Mouse (Mus musculus): ENCODE results near the gene Masp2.

The Masp2 gene

GRCm38 (mm10) chr4:148602357-148603120 is at the start of gene Masp2:
Gene Masp2, plus strand, starts transcription at chr4:148602554.
- DNase-seq (ENCODE audit: low spot score in 2 of 2), result no peak

GRCm38 (mm10) chr4:148557766-148558165 is 44.6 kb upstream of the Masp2 start:
- no peak for DNase-seq (ENCODE audit: low spot score in 2 of 2)

- DNase-seq (ENCODE audit: low spot score in 2 of 2), result peak; percentile 72 to 85
These were observed 43.9 kb upstream of the Masp2 start, which contains the start of gene Exosc10 for GRCm38 (mm10) chr4:148558297-148559000. Gene Exosc10, plus strand, starts transcription at chr4:148558429.

- no peak for DNase-seq (ENCODE audit: low spot score in 2 of 2)
These were observed 39.7 kb upstream of the Masp2 start for GRCm38 (mm10) chr4:148562676-148563075.

GRCm38 (mm10) chr4:148563595-148563994 is 38.8 kb upstream of the Masp2 start:
- no peak for DNase-seq (ENCODE audit: low spot score in 2 of 2)

GRCm38 (mm10) chr4:148570138-148570537 is 32.2 kb upstream of the Masp2 start:
- no peak for DNase-seq (ENCODE audit: low spot score in 2 of 2)

- no peak for DNase-seq (ENCODE audit: low spot score in 2 of 2)
These were observed 31.6 kb upstream of the Masp2 start for GRCm38 (mm10) chr4:148570693-148571295.

- no peak for DNase-seq (ENCODE audit: low spot score in 2 of 2)
These were observed 29.1 kb upstream of the Masp2 start for GRCm38 (mm10) chr4:148573222-148573621.

GRCm38 (mm10) chr4:148580765-148581164 is 21.6 kb upstream of the Masp2 start:
- DNase-seq (ENCODE audit: low spot score in 2 of 2), result no peak

GRCm38 (mm10) chr4:148581422-148581821 is 20.9 kb upstream of the Masp2 start:
- no peak for DNase-seq (ENCODE audit: low spot score in 2 of 2)

- DNase-seq (ENCODE audit: low spot score in 2 of 2), result no peak
These were observed 19.1 kb upstream of the Masp2 start for GRCm38 (mm10) chr4:148583257-148583656.

- DNase-seq (ENCODE audit: low spot score in 2 of 2), result no peak
These were observed 15.7 kb upstream of the Masp2 start for GRCm38 (mm10) chr4:148586648-148587047.

GRCm38 (mm10) chr4:148588793-148589192 is 13.6 kb upstream of the Masp2 start:
- DNase-seq (ENCODE audit: low spot score in 2 of 2), result no peak

GRCm38 (mm10) chr4:148589565-148589964 is 12.8 kb upstream of the Masp2 start:
- no peak for DNase-seq (ENCODE audit: low spot score in 2 of 2)

GRCm38 (mm10) chr4:148590421-148591170 is 11.8 kb upstream of the Masp2 start:
- DNase-seq (ENCODE audit: low spot score in 2 of 2), result no peak

GRCm38 (mm10) chr4:148591171-148591630 is 11.2 kb upstream of the Masp2 start, which contains the start of gene Srm:
Gene Srm, plus strand, starts transcription at chr4:148591503.
- peak; percentile 98 to 99 for DNase-seq (ENCODE audit: low spot score in 2 of 2)

GRCm38 (mm10) chr4:148591637-148592380 is 10.5 kb upstream of the Masp2 start:
- no peak for DNase-seq (ENCODE audit: low spot score in 2 of 2)

- DNase-seq (ENCODE audit: low spot score in 2 of 2), result no peak
These were observed 8.4 kb upstream of the Masp2 start for GRCm38 (mm10) chr4:148593996-148594395.

- DNase-seq (ENCODE audit: low spot score in 2 of 2), result no peak
These were observed 6.4 kb upstream of the Masp2 start for GRCm38 (mm10) chr4:148595916-148596315.

- DNase-seq (ENCODE audit: low spot score in 2 of 2), result no peak
These were observed 5.6 kb upstream of the Masp2 start for GRCm38 (mm10) chr4:148596731-148597130.

GRCm38 (mm10) chr4:148598826-148599225 is 3.5 kb upstream of the Masp2 start:
- no peak for DNase-seq (ENCODE audit: low spot score in 2 of 2)
